Mouse (Mus musculus): ENCODE results near the gene Trim8. TPM values are rescaled to one million over a fixed set of nuclear protein-coding genes. Genes with fewer than 3 reads are reported as not detected.

Trim8 gene
- total and polyA plus RNA-seq, 3 experiments = 4.4 to 24.9 (median 12.0) TPM

- dilution Hi-C loops (cut with MboI; ENCODE audit: extremely low pct_ligation_motif_present, extremely low pct_unique_long_range_greater_than_20kb, low sequenced_read_pairs) = no loop called here
- peaks cover 3 to 9% of the 10 kb centered on the region in 2 experiments; a peak in 2 of 4 replicates for H3K4me1 ChIP-seq (ENCODE audit: control insufficient read depth in 1 of 2, insufficient read depth in 2 of 2)
Measured at GRCm38 (mm10) chr19:46558009-46558408, 56.5 kb downstream of the Trim8 start.

GRCm38 (mm10) chr19:46558631-46559030 is 57.1 kb downstream of the Trim8 start:
- Histone ChIP-seq H3K27me3 (replicated peaks) (no peaks in the 10 kb centered on the region), H3K4me1 (ENCODE audit: control insufficient read depth in 1 of 2, insufficient read depth in 2 of 2) (peaks cover 5 to 16% of the 10 kb centered on the region in 2 experiments), H3K4me2 (ENCODE audit: insufficient read depth, low read depth, poor library complexity, severe bottlenecking) (no peak overlapping the region), H3K79me2 (replicated peaks; ENCODE audit: control insufficient read depth, extremely low read depth, insufficient read depth, poor library complexity, severe bottlenecking) (no peaks in the 10 kb centered on the region), H3K9ac (ENCODE audit: insufficient read depth, low read depth) (no peak overlapping the region), H3K27ac (ENCODE audit: insufficient read depth, low read depth) (no peak overlapping the region), H3K4me3 (replicated peaks in 1 of 3; ENCODE audit: low read depth in 2 of 3, low read length in 2 of 3, poor library complexity in 1 of 3) (no peak overlapping the region), H3K36me3 (replicated peaks in 1 of 2; ENCODE audit: control insufficient read depth in 1 of 2, insufficient read depth in 1 of 2, low read length in 1 of 2) (peaks cover 3 to 25% of the 10 kb centered on the region in 2 experiments), H3K9me3 (replicated peaks; ENCODE audit: low read length) (no peaks in the 10 kb centered on the region)
- in situ Hi-C loops (cut with MboI; ENCODE audit: low pct_ligation_motif_present, low pct_unique_long_range_greater_than_20kb, low sequenced_read_pairs) (no loop called here), dilution Hi-C loops (cut with MboI; ENCODE audit: extremely low pct_ligation_motif_present, extremely low pct_unique_long_range_greater_than_20kb, low sequenced_read_pairs) (no loop called here)
- TF ChIP-seq POLR2A (IDR thresholded peaks at IDR 0.05; ENCODE audit: low read depth, low read length) (no peak), MAX (IDR thresholded peaks at IDR 0.05; ENCODE audit: low read length) (no peak), ZNF384 (IDR thresholded peaks at IDR 0.05; ENCODE audit: low read depth, low read length) (no peak), USF2 (conservative IDR thresholded peaks at IDR 0.05; ENCODE audit: low read depth, low read length) (no peak), SMC3 (IDR thresholded peaks at IDR 0.05; ENCODE audit: low read depth, low read length) (no peak), ZMIZ1 (IDR thresholded peaks at IDR 0.05; ENCODE audit: low read depth, low read length) (no peak), E2F4 (IDR thresholded peaks at IDR 0.05; ENCODE audit: insufficient replicate concordance, low read depth, low read length) (no peak), KAT2A (IDR thresholded peaks at IDR 0.05; ENCODE audit: insufficient replicate concordance, low read length) (no peak), MAZ (IDR thresholded peaks at IDR 0.05; ENCODE audit: low read depth, low read length) (no peak), ELF1 (IDR thresholded peaks at IDR 0.05; ENCODE audit: low read depth, low read length) (no peak), CHD2 (IDR thresholded peaks at IDR 0.05; ENCODE audit: low read length) (no peak), MAFK (IDR thresholded peaks at IDR 0.05; ENCODE audit: insufficient replicate concordance, low read length) (no peak), CHD1 (IDR thresholded peaks at IDR 0.05; ENCODE audit: low read depth, low read length) (no peak), BHLHE40 (IDR thresholded peaks at IDR 0.05; ENCODE audit: low read depth, low read length) (no peak), SIN3A (IDR thresholded peaks at IDR 0.05; ENCODE audit: low read length) (no peak)
- DNase-seq (ENCODE audit: extremely low read depth) = no peak

More at GRCm38 (mm10) chr19:46558009-46558408, 56.5 kb downstream of the Trim8 start:
- H3K27ac ChIP-seq (ENCODE audit: insufficient read depth, low read depth) = no peak overlapping the region
- no peak for TF ChIP-seq MAFK (IDR thresholded peaks at IDR 0.05; ENCODE audit: insufficient replicate concordance, low read length)
- TF ChIP-seq E2F4 (IDR thresholded peaks at IDR 0.05; ENCODE audit: insufficient replicate concordance, low read depth, low read length) = no peak
- TF ChIP-seq ETS1 (conservative IDR thresholded peaks at IDR 0.05; ENCODE audit: low read depth, low read length) = no peak
- H3K4me3 ChIP-seq (replicated peaks in 1 of 3; ENCODE audit: low read depth in 2 of 3, low read length in 2 of 3, poor library complexity in 1 of 3) = no peak overlapping the region
- peaks cover 3 to 29% of the 10 kb centered on the region in 2 experiments for H3K36me3 ChIP-seq (replicated peaks in 1 of 2; ENCODE audit: control insufficient read depth in 1 of 2, insufficient read depth in 1 of 2, low read length in 1 of 2)
- H3K9ac ChIP-seq (ENCODE audit: insufficient read depth, low read depth) = no peak overlapping the region
- no peaks in the 10 kb centered on the region for H3K79me2 ChIP-seq (replicated peaks; ENCODE audit: control insufficient read depth, extremely low read depth, insufficient read depth, poor library complexity, severe bottlenecking)
- H3K4me2 ChIP-seq (ENCODE audit: insufficient read depth, low read depth, poor library complexity, severe bottlenecking) = no peak overlapping the region
- in situ Hi-C loops (cut with MboI; ENCODE audit: low pct_ligation_motif_present, low pct_unique_long_range_greater_than_20kb, low sequenced_read_pairs) = no loop called here
- no peak for DNase-seq (ENCODE audit: extremely low read depth)
- H3K27me3 ChIP-seq (replicated peaks) = no peaks in the 10 kb centered on the region
- no peaks in the 10 kb centered on the region for H3K9me3 ChIP-seq (replicated peaks; ENCODE audit: low read length)
